Mouse (Mus musculus) c-Kit-positive CD71-positive TER-119-negative erythroid progenitor cells, embryonic 14.5 days (primary cell): ENCODE measurements around the gene Gadl1.

Experiments
- DNase-seq: peaks from one replicate; pipeline ENCODE4 v3.0.0-alpha.2; 2013; ENCODE audit warnings: low read depth

The Gadl1 gene

GRCm38 (mm10) chr9:115909155-115909554, at the start of gene Gadl1:
Gene Gadl1, plus strand, starts transcription at chr9:115909455.
- no peak for DNase-seq

- peak; percentile 66 for DNase-seq
Measured at GRCm38 (mm10) chr9:115862802-115863201, 46.5 kb upstream of the Gadl1 start.

GRCm38 (mm10) chr9:115863326-115863725, 45.9 kb upstream of the Gadl1 start:
- DNase-seq: no peak

GRCm38 (mm10) chr9:115867277-115867676, 42.0 kb upstream of the Gadl1 start:
- DNase-seq: no peak

- no peak for DNase-seq
Measured at GRCm38 (mm10) chr9:115870168-115870567, 39.1 kb upstream of the Gadl1 start.

GRCm38 (mm10) chr9:115870640-115871039, 38.6 kb upstream of the Gadl1 start:
- no peak for DNase-seq

GRCm38 (mm10) chr9:115880500-115880899, 28.8 kb upstream of the Gadl1 start:
- DNase-seq: no peak

GRCm38 (mm10) chr9:115881137-115881536, 28.1 kb upstream of the Gadl1 start:
- DNase-seq: no peak

GRCm38 (mm10) chr9:115882627-115883200, 26.5 kb upstream of the Gadl1 start:
- no peak for DNase-seq

GRCm38 (mm10) chr9:115883413-115883812, 25.8 kb upstream of the Gadl1 start:
- DNase-seq: no peak

GRCm38 (mm10) chr9:115887571-115887970, 21.7 kb upstream of the Gadl1 start:
- no peak for DNase-seq

- DNase-seq: no peak
Measured at GRCm38 (mm10) chr9:115893131-115893530, 16.1 kb upstream of the Gadl1 start.

GRCm38 (mm10) chr9:115893947-115894346, 15.3 kb upstream of the Gadl1 start:
- no peak for DNase-seq

GRCm38 (mm10) chr9:115908325-115908724, 930 bp upstream of the Gadl1 start:
- no peak for DNase-seq

- DNase-seq: no peak
Measured at GRCm38 (mm10) chr9:115914006-115914405, 4.8 kb downstream of the Gadl1 start.

GRCm38 (mm10) chr9:115915586-115916270, 6.5 kb downstream of the Gadl1 start:
- DNase-seq: no peak

- DNase-seq: no peak
Measured at GRCm38 (mm10) chr9:115919736-115920135, 10.5 kb downstream of the Gadl1 start.

- DNase-seq: no peak
Measured at GRCm38 (mm10) chr9:115922662-115923061, 13.4 kb downstream of the Gadl1 start.

GRCm38 (mm10) chr9:115924094-115924493, 14.8 kb downstream of the Gadl1 start:
- no peak for DNase-seq

- no peak for DNase-seq
Measured at GRCm38 (mm10) chr9:115931803-115932202, 22.5 kb downstream of the Gadl1 start.

- no peak for DNase-seq
Measured at GRCm38 (mm10) chr9:115932741-115933140, 23.5 kb downstream of the Gadl1 start.

- DNase-seq: no peak
Measured at GRCm38 (mm10) chr9:115933243-115933964, 24.1 kb downstream of the Gadl1 start.

- no peak for DNase-seq
Measured at GRCm38 (mm10) chr9:115934288-115934687, 25.0 kb downstream of the Gadl1 start.
